Mouse (Mus musculus): Measurements from ENCODE around the gene Efcab12. TPM values are rescaled to one million over a fixed set of nuclear protein-coding genes. Genes with fewer than 3 reads are reported as not detected.

The Efcab12 gene
- total and polyA plus RNA-seq, 3 experiments: 0.27 to 0.90 TPM; not detected in 1

- Histone ChIP-seq H3K4me3 (ENCODE audit: low read depth, low read length) (no peak overlapping the region), H3K4me1 (ENCODE audit: insufficient read depth, low read depth, low read length) (peaks cover 27% of the 10 kb centered on the region), H3K36me3 (replicated peaks) (peaks cover 57% of the 10 kb centered on the region), H3K9me3 (replicated peaks) (no peaks in the 10 kb centered on the region), H3K27me3 (ENCODE audit: insufficient read depth, low read length) (no peaks in the 10 kb centered on the region)
- TF ChIP-seq GATA1 (IDR thresholded peaks at IDR 0.05; ENCODE audit: borderline replicate concordance, low read length) (no peak), CTCF (IDR thresholded peaks at IDR 0.05; ENCODE audit: low read depth, low read length) (no peak), GATA2 (IDR thresholded peaks at IDR 0.05; ENCODE audit: borderline replicate concordance, low read depth, low read length) (no peak), TAL1 (conservative IDR thresholded peaks at IDR 0.05; ENCODE audit: low read depth, low read length) (no peak), POLR2AphosphoS5 (IDR thresholded peaks at IDR 0.05; ENCODE audit: insufficient replicate concordance, low read depth, low read length) (no peak)
- ATAC-seq (ENCODE audit: extremely low read depth, insufficient number of reproducible peaks, low FRiP score, poor library complexity, severe bottlenecking) (no peak), DNase-seq (ENCODE audit: low spot score) (no peak)
Observed at GRCm38 (mm10) chr6:115848598-115849304, 10.5 kb upstream of the Efcab12 start.

- Histone ChIP-seq H3K27me3 (ENCODE audit: insufficient read depth, low read length) (no peaks in the 10 kb centered on the region), H3K9me3 (replicated peaks) (no peaks in the 10 kb centered on the region), H3K4me3 (ENCODE audit: low read depth, low read length) (no peak overlapping the region), H3K36me3 (replicated peaks) (peaks cover 76% of the 10 kb centered on the region), H3K4me1 (ENCODE audit: insufficient read depth, low read depth, low read length) (peaks cover 16% of the 10 kb centered on the region)
- DNase-seq (ENCODE audit: low spot score): no peak
- peak; percentile 15; the same call in 1 of the 2 replicates for ATAC-seq (ENCODE audit: extremely low read depth, insufficient number of reproducible peaks, low FRiP score, poor library complexity, severe bottlenecking)
- TF ChIP-seq POLR2AphosphoS5 (IDR thresholded peaks at IDR 0.05; ENCODE audit: insufficient replicate concordance, low read depth, low read length) (no peak), CTCF (IDR thresholded peaks at IDR 0.05; ENCODE audit: low read depth, low read length) (peak; percentile 38; the same call in 1 of the 2 replicates)
Observed at GRCm38 (mm10) chr6:115846640-115847411, 8.6 kb upstream of the Efcab12 start.

- H3K4me1 ChIP-seq (ENCODE audit: insufficient read depth, low read depth, low read length): peaks cover 10% of the 10 kb centered on the region
- no peaks in the 10 kb centered on the region for H3K9me3 ChIP-seq (replicated peaks)
- no peaks in the 10 kb centered on the region for H3K27me3 ChIP-seq (ENCODE audit: insufficient read depth, low read length)
- peaks cover 74% of the 10 kb centered on the region for H3K36me3 ChIP-seq (replicated peaks)
- ATAC-seq (ENCODE audit: extremely low read depth, insufficient number of reproducible peaks, low FRiP score, poor library complexity, severe bottlenecking) (no peak), DNase-seq (ENCODE audit: low spot score) (no peak)
- TF ChIP-seq CTCF (IDR thresholded peaks at IDR 0.05; ENCODE audit: low read depth, low read length) (no peak), GATA1 (IDR thresholded peaks at IDR 0.05; ENCODE audit: borderline replicate concordance, low read length) (no peak), GATA2 (IDR thresholded peaks at IDR 0.05; ENCODE audit: borderline replicate concordance, low read depth, low read length) (no peak), TAL1 (conservative IDR thresholded peaks at IDR 0.05; ENCODE audit: low read depth, low read length) (no peak), POLR2AphosphoS5 (IDR thresholded peaks at IDR 0.05; ENCODE audit: insufficient replicate concordance, low read depth, low read length) (no peak)
- H3K4me3 ChIP-seq (ENCODE audit: low read depth, low read length): no peak overlapping the region
Observed at GRCm38 (mm10) chr6:115845006-115845405, 6.8 kb upstream of the Efcab12 start.

GRCm38 (mm10) chr6:115838745-115839144 lies 533 bp upstream of the Efcab12 start:
- DNase-seq (ENCODE audit: low spot score) (no peak), ATAC-seq (ENCODE audit: extremely low read depth, insufficient number of reproducible peaks, low FRiP score, poor library complexity, severe bottlenecking) (no peak)
- H3K9me3 ChIP-seq (replicated peaks): no peaks in the 10 kb centered on the region
- peaks cover 19% of the 10 kb centered on the region for H3K4me1 ChIP-seq (ENCODE audit: insufficient read depth, low read depth, low read length)
- TF ChIP-seq TAL1 (conservative IDR thresholded peaks at IDR 0.05; ENCODE audit: low read depth, low read length) (no peak), CTCF (IDR thresholded peaks at IDR 0.05; ENCODE audit: low read depth, low read length) (no peak), GATA1 (IDR thresholded peaks at IDR 0.05; ENCODE audit: borderline replicate concordance, low read length) (no peak), POLR2AphosphoS5 (IDR thresholded peaks at IDR 0.05; ENCODE audit: insufficient replicate concordance, low read depth, low read length) (no peak), GATA2 (IDR thresholded peaks at IDR 0.05; ENCODE audit: borderline replicate concordance, low read depth, low read length) (no peak)
- no peaks in the 10 kb centered on the region for H3K27me3 ChIP-seq (ENCODE audit: insufficient read depth, low read length)
- H3K4me3 ChIP-seq (ENCODE audit: low read depth, low read length): no peak overlapping the region
- peaks cover 36% of the 10 kb centered on the region for H3K36me3 ChIP-seq (replicated peaks)

GRCm38 (mm10) chr6:115833861-115834260 lies 4.4 kb downstream of the Efcab12 start:
- Histone ChIP-seq H3K4me1 (ENCODE audit: insufficient read depth, low read depth, low read length) (peaks cover 34% of the 10 kb centered on the region), H3K4me3 (ENCODE audit: low read depth, low read length) (no peak overlapping the region), H3K27me3 (ENCODE audit: insufficient read depth, low read length) (no peaks in the 10 kb centered on the region), H3K36me3 (replicated peaks) (peaks cover 7% of the 10 kb centered on the region), H3K9me3 (replicated peaks) (no peaks in the 10 kb centered on the region)
- TF ChIP-seq POLR2AphosphoS5 (IDR thresholded peaks at IDR 0.05; ENCODE audit: insufficient replicate concordance, low read depth, low read length) (no peak), TAL1 (conservative IDR thresholded peaks at IDR 0.05; ENCODE audit: low read depth, low read length) (no peak)
- DNase-seq (ENCODE audit: low spot score) (no peak), ATAC-seq (ENCODE audit: extremely low read depth, insufficient number of reproducible peaks, low FRiP score, poor library complexity, severe bottlenecking) (no peak)

GRCm38 (mm10) chr6:115832152-115832850 lies 5.9 kb downstream of the Efcab12 start:
- no peak for TF ChIP-seq TAL1 (conservative IDR thresholded peaks at IDR 0.05; ENCODE audit: low read depth, low read length)
- no peak for TF ChIP-seq GATA1 (IDR thresholded peaks at IDR 0.05; ENCODE audit: borderline replicate concordance, low read length)
- TF ChIP-seq CTCF (IDR thresholded peaks at IDR 0.05; ENCODE audit: low read depth, low read length): no peak
- no peak overlapping the region for H3K4me3 ChIP-seq (ENCODE audit: low read depth, low read length)
- no peaks in the 10 kb centered on the region for H3K27me3 ChIP-seq (ENCODE audit: insufficient read depth, low read length)
- H3K4me1 ChIP-seq (ENCODE audit: insufficient read depth, low read depth, low read length): peaks cover 26% of the 10 kb centered on the region
- H3K9me3 ChIP-seq (replicated peaks): no peaks in the 10 kb centered on the region
- no peak for DNase-seq (ENCODE audit: low spot score)
- ATAC-seq (ENCODE audit: extremely low read depth, insufficient number of reproducible peaks, low FRiP score, poor library complexity, severe bottlenecking): no peak
- H3K36me3 ChIP-seq (replicated peaks): peaks cover 7% of the 10 kb centered on the region
